Mouse (Mus musculus) intestine, postnatal 0 days (tissue): ENCODE results near the gene Rbm4. TPM values are rescaled to one million over a fixed set of nuclear protein-coding genes. Genes with fewer than 3 reads are reported as not detected.

Experiments used
- ATAC-seq: fragments of 200-750 bp; cut with Nextera tagmentation; 2 replicates; pipeline ENCODE4 v1.8.0; 2017; ENCODE audit warnings: mild to moderate bottlenecking, moderate TSS enrichment, moderate library complexity
- H3K27ac ChIP-seq: fragments of 300-500 bp; sonication (generic); 2 replicates; pipeline ENCODE4 v1.5.1; 2014; ENCODE audit warnings: mild to moderate bottlenecking, low read depth, low read length, moderate library complexity
- H3K27me3 ChIP-seq: fragments of 300-500 bp; sonication (generic); replicated peaks from 2 replicates; pipeline ENCODE4 v1.6.1; 2014; ENCODE audit warnings: low read length, mixed read lengths; ENCODE audit not compliant: control insufficient read depth, insufficient read depth
- H3K36me3 ChIP-seq: fragments of 300-500 bp; sonication (generic); 2 replicates; pipeline ENCODE4 v1.6.1; 2014; ENCODE audit warnings: mild to moderate bottlenecking, moderate library complexity; ENCODE audit not compliant: control insufficient read depth, insufficient read depth
- H3K4me1 ChIP-seq: fragments of 300-500 bp; sonication (generic); replicated peaks from 2 replicates; pipeline ENCODE4 v1.6.1; 2014; ENCODE audit warnings: antibody characterized with exemption, low read length, mixed read lengths; ENCODE audit not compliant: control insufficient read depth, insufficient read depth
- H3K4me2 ChIP-seq: fragments of 300-500 bp; sonication (generic); replicated peaks from 2 replicates; pipeline ENCODE4 v1.6.1; 2014; ENCODE audit warnings: low read depth, mild to moderate bottlenecking, moderate library complexity
- H3K4me3 ChIP-seq: fragments of 300-500 bp; sonication (generic); 2 replicates; pipeline ENCODE4 v1.5.1; 2014; ENCODE audit warnings: low read depth, low read length
- H3K9ac ChIP-seq: fragments of 300-500 bp; sonication (generic); 2 replicates; pipeline ENCODE4 v1.6.1; 2014; ENCODE audit warnings: mild to moderate bottlenecking, low read depth, low read length
- H3K9me3 ChIP-seq: fragments of 300-500 bp; sonication (generic); 2 replicates; pipeline ENCODE4 v1.6.1; 2016; ENCODE audit warnings: mixed run types; ENCODE audit not compliant: control insufficient read depth
- CTCF ChIP-seq: sonication (generic); IDR thresholded peaks from 2 replicates; pipeline ENCODE4 v1.5.1; 2016; ENCODE audit warnings: low read depth, mild to moderate bottlenecking, control low read depth, antibody characterized with exemption, moderate library complexity
- WGBS: fragments of 180-500 bp; shearing (Covaris S2); extraction: QIAGEN DNeasy Blood & Tissue Kit; methylation state at CpG from one replicate; pipeline ENCODE4 v1.1.7; 2014; 5-methylcytosine and 5-hydroxymethylcytosine counted together
- polyA plus RNA-seq: library from polyadenylated mRNA; unstranded; fragments of >200 nt; fragmentation: Nextera tagmentation; extraction: Ambion mirVana; gene quantifications from 2 replicates; pipeline ENCODE4 v1.2.1, GENCODE M21; 2015

The Rbm4 gene
- polyA plus RNA-seq, 1 experiment from 2014 or later = 21.6 TPM

DNA sequence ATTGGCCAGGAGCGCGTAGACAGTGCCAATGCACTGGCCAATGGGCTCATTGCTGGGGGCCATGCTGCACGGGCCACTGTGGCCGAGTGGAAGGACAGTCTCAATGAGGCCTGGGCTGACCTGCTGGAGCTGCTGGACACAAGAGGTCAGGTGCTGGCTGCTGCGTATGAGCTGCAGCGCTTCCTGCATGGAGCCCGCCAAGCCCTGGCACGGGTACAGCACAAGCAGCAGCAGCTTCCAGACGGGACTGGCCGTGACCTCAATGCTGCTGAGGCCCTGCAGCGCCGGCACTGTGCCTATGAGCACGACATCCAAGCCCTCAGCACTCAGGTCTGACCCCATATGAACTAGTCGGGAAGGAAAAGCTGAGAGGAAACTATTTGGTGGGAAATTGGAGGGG is 47.1 kb downstream of the Rbm4 start:
- no peaks in the 10 kb centered on the region for H3K9me3 ChIP-seq
- H3K4me1 ChIP-seq = no peaks in the 10 kb centered on the region
- H3K4me2 ChIP-seq = no peak overlapping the region
- H3K4me3 ChIP-seq = no peak overlapping the region
- no peak overlapping the region for H3K9ac ChIP-seq
- H3K27ac ChIP-seq = no peak overlapping the region
- WGBS = 87% methylated on average over 14 of the region's 14 CpGs
- ATAC-seq = no peak
- no peaks in the 10 kb centered on the region; the same call in 1 of the 2 replicates for H3K36me3 ChIP-seq
- no peaks in the 10 kb centered on the region for H3K27me3 ChIP-seq
- TF ChIP-seq CTCF = no peak

DNA sequence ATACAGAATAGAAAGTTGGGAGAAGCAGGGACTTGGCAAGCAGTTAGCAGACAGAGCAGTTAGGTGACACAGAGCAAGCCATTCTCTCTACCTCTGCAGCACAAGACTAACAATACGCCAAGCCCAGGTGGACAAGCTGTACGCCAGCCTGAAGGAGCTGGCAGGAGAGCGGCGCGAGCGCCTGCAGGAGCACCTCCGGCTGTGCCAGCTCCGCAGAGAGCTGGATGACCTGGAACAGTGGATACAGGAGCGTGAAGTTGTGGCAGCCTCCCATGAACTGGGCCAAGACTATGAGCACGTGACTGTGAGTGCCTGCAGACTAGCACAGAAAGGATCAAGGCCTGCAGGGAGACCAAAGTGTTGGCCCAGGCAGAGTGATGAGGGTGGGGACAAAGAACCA is 48.0 kb downstream of the Rbm4 start:
- WGBS = 94% methylated on average over 10 of the region's 10 CpGs
- Histone ChIP-seq H3K27me3 (no peaks in the 10 kb centered on the region), H3K27ac (no peak overlapping the region), H3K9ac (no peak overlapping the region), H3K9me3 (no peaks in the 10 kb centered on the region), H3K4me2 (no peak overlapping the region), H3K4me1 (no peaks in the 10 kb centered on the region), H3K36me3 (no peaks in the 10 kb centered on the region; the same call in 1 of the 2 replicates), H3K4me3 (no peak overlapping the region)
- no peak for ATAC-seq
- no peak for TF ChIP-seq CTCF

DNA sequence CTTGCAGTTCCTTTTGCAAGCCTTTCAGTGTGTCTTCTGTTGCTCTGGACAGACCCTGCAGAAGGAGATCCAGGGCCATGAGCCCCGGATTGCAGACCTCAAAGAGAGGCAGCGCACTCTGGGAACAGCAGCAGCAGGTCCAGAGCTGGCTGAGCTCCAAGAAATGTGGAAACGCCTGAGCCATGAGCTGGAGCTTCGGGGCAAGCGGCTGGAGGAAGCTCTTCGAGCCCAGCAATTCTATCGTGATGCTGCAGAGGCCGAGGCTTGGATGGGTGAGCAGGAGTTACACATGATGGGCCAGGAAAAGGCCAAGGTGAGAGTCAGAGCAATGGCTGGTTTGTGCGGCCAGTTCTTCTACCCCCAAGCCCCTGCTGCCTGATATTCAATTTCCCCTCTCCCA is 48.6 kb downstream of the Rbm4 start:
- Histone ChIP-seq H3K4me3 (no peak overlapping the region), H3K27me3 (no peaks in the 10 kb centered on the region), H3K4me1 (no peaks in the 10 kb centered on the region), H3K9ac (no peak overlapping the region), H3K27ac (no peak overlapping the region), H3K9me3 (no peaks in the 10 kb centered on the region), H3K36me3 (no peaks in the 10 kb centered on the region; the same call in 1 of the 2 replicates), H3K4me2 (no peak overlapping the region)
- ATAC-seq = no peak
- no peak for TF ChIP-seq CTCF
- WGBS = 61% methylated on average over 9 of the region's 9 CpGs

DNA sequence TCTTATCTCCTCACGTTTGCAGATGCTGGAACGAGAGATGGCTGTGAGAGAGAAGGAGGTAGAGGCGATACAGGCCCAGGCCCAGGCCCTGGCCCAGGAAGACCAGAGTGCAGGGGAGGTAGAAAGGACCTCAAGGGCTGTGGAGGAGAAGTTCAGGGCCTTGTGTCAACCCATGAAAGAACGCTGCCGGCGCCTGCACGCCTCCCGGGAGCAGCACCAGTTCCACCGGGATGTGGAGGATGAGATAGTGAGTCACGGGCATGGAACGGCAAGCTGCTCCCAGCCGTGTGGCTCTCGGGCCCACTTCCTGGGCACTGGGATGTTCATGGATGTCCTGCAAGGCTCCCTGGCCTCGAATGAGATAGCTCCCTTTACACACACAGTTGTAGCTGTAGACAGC is 49.7 kb downstream of the Rbm4 start:
- Histone ChIP-seq H3K9ac (no peak overlapping the region), H3K4me3 (no peak overlapping the region)
- 82% methylated on average over 14 of the region's 14 CpGs for WGBS

DNA sequence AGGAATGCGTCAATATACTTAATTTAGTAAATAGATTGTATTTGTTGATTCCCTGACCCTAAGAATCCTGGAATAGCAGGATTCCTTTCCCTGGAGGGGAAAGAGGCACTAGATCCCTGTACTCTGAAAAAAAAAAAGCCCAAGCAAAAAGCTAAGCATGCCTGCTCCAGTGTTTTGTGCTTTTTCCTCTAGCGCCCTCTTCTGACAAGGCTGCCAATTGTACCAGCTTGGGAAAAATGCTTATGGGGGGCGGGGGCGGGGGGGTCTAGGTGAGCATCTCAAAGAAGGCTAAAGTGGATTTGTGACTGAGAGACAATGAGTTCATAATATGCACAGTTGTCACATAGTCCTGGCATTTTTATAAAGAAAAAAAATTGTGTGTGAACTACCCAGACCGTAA is 50.2 kb downstream of the Rbm4 start:
- peak; percentile 77 for TF ChIP-seq CTCF
- H3K4me1 ChIP-seq = no peaks in the 10 kb centered on the region
- no peaks in the 10 kb centered on the region for H3K27me3 ChIP-seq
- H3K9ac ChIP-seq = no peak overlapping the region
- no peaks in the 10 kb centered on the region for H3K9me3 ChIP-seq
- H3K36me3 ChIP-seq = no peaks in the 10 kb centered on the region; the same call in 1 of the 2 replicates
- H3K4me3 ChIP-seq = no peak overlapping the region
- 44% methylated on average over 5 of the region's 5 CpGs for WGBS
- no peak overlapping the region for H3K4me2 ChIP-seq
- H3K27ac ChIP-seq = no peak overlapping the region
- no peak for ATAC-seq

More for the DNA sequence above, 49.7 kb downstream of the Rbm4 start:
- ATAC-seq = no peak
- H3K27ac ChIP-seq = no peak overlapping the region
- H3K9me3 ChIP-seq = no peaks in the 10 kb centered on the region
- no peaks in the 10 kb centered on the region for H3K4me1 ChIP-seq
- no peaks in the 10 kb centered on the region; the same call in 1 of the 2 replicates for H3K36me3 ChIP-seq
- H3K27me3 ChIP-seq = no peaks in the 10 kb centered on the region
- TF ChIP-seq CTCF = no peak
- no peak overlapping the region for H3K4me2 ChIP-seq

DNA sequence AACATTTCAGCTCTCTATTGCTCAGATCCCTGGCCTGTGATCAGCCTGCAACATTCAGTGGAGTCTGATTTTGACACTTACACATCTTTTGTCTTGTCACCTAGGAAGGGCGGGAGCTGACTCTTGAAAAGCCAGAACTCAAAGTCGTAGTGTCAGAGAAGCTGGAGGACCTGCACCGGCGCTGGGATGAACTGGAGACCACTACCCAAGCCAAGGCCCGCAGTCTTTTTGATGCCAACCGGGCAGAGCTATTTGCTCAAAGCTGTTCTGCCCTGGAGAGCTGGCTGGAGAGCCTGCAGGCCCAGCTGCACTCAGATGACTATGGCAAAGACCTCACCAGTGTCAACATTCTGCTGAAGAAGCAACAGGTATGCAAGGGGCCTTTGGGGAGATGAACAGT is 51.5 kb downstream of the Rbm4 start:
- H3K4me3 ChIP-seq = no peak overlapping the region
- H3K36me3 ChIP-seq = no peaks in the 10 kb centered on the region; the same call in 1 of the 2 replicates
- no peaks in the 10 kb centered on the region for H3K27me3 ChIP-seq
- WGBS = 92% methylated on average over 6 of the region's 6 CpGs
- no peaks in the 10 kb centered on the region for H3K9me3 ChIP-seq
- H3K4me2 ChIP-seq = no peak overlapping the region
- TF ChIP-seq CTCF = no peak
- H3K4me1 ChIP-seq = no peaks in the 10 kb centered on the region
- H3K27ac ChIP-seq = no peak overlapping the region
- no peak for ATAC-seq
- no peak overlapping the region for H3K9ac ChIP-seq

DNA sequence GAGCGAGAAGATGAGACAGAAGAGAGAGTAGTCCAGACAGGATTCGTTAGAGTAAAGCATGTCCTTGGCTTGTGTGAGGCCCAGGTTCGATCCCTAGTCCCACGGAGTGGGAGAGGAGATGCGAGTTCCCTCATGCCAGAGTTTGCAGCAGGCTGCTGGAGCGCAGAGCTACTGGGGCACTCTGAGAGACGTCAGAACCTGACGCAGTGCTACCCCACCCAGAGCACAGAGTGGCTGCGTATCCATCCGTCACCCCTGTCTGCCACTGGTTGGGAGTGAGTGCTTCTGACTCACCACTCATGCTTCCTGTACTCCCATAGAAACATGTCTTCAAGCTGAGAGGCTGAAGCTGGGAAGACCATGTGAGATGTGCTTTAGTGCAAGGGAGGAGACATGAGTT is 52.2 kb downstream of the Rbm4 start:
- no peak overlapping the region for H3K4me2 ChIP-seq
- WGBS = 80% methylated on average over 10 of the region's 10 CpGs
- no peak for TF ChIP-seq CTCF
- H3K27me3 ChIP-seq = no peaks in the 10 kb centered on the region
- no peaks in the 10 kb centered on the region for H3K4me1 ChIP-seq
- no peak overlapping the region for H3K27ac ChIP-seq
- ATAC-seq = no peak
- H3K4me3 ChIP-seq = no peak overlapping the region
- H3K9me3 ChIP-seq = no peaks in the 10 kb centered on the region
- no peaks in the 10 kb centered on the region; the same call in 1 of the 2 replicates for H3K36me3 ChIP-seq
- H3K9ac ChIP-seq = no peak overlapping the region
